Mouse (Mus musculus) myocyte (in vitro differentiated cells): ENCODE data around the gene Cd80. TPM values are rescaled to one million over a fixed set of nuclear protein-coding genes. Genes with fewer than 3 reads are reported as not detected.

Experiments used
- H3K27me3 ChIP-seq: one replicate; pipeline ENCODE4 v1.6.1; 2011; ENCODE audit not compliant: control insufficient read depth, insufficient read depth, insufficient read length
- H3K36me3 ChIP-seq: one replicate; pipeline ENCODE4 v1.6.1; 2011; ENCODE audit not compliant: control insufficient read depth, insufficient read depth
- H3K4me2 ChIP-seq: one replicate; pipeline ENCODE4 v1.6.1; 2011; ENCODE audit warnings: low read depth, control low read depth
- H3K4me3 ChIP-seq: one replicate; pipeline ENCODE4 v1.5.1; 2011; ENCODE audit warnings: mild to moderate bottlenecking, control low read depth, moderate library complexity
- H3K79me2 ChIP-seq: one replicate; pipeline ENCODE4 v1.6.1; 2011; ENCODE audit not compliant: control insufficient read depth, insufficient read depth
- H3ac ChIP-seq: one replicate; pipeline ENCODE4 v1.6.1; 2011; ENCODE audit not compliant: control insufficient read depth, insufficient read length
- CEBPB ChIP-seq: IDR thresholded peaks from 2 replicates; pipeline ENCODE4 v1.6.1; 2011; ENCODE audit warnings: mild to moderate bottlenecking, moderate library complexity; ENCODE audit not compliant: poor library complexity, insufficient read depth, severe bottlenecking
- E2F4 ChIP-seq: IDR thresholded peaks from one replicate; pipeline ENCODE4 v1.6.1; 2011; ENCODE audit warnings: mild to moderate bottlenecking, control low read depth, moderate library complexity; ENCODE audit not compliant: insufficient read depth
- MAX ChIP-seq: IDR thresholded peaks from one replicate; pipeline ENCODE4 v1.6.1; 2011; ENCODE audit warnings: low read depth, mild to moderate bottlenecking, control low read depth
- MYOD1 ChIP-seq, 3 experiments: IDR thresholded peaks; one replicate each; pipeline ENCODE4 v1.6.1; 2011; ENCODE audit warnings: control low read depth in 2 of 3, low read depth in 2 of 3, mild to moderate bottlenecking in 2 of 3, moderate library complexity in 1 of 3; ENCODE audit not compliant: insufficient read length in 2 of 3, control insufficient read depth in 1 of 3
- MYOG ChIP-seq, 3 experiments: IDR thresholded peaks; one replicate each; pipeline ENCODE4 v1.6.1; 2011; ENCODE audit warnings: control low read depth in 2 of 3, low read depth in 2 of 3, mild to moderate bottlenecking in 2 of 3; ENCODE audit not compliant: insufficient read length in 2 of 3, control insufficient read depth in 1 of 3, insufficient read depth in 1 of 3
- POLR2A ChIP-seq: IDR thresholded peaks from one replicate; pipeline ENCODE4 v1.6.1; 2011; ENCODE audit warnings: low read depth, mild to moderate bottlenecking, control low read depth, moderate library complexity; ENCODE audit not compliant: insufficient read length
- POLR2AphosphoS2 ChIP-seq: IDR thresholded peaks from one replicate; pipeline ENCODE4 v1.6.1; 2011; ENCODE audit warnings: low read depth, control low read depth; ENCODE audit not compliant: insufficient read length
- REST ChIP-seq: IDR thresholded peaks from one replicate; pipeline ENCODE4 v1.6.1; 2011; ENCODE audit warnings: mild to moderate bottlenecking, control low read depth, moderate library complexity; ENCODE audit not compliant: insufficient read depth, insufficient read length
- SRF ChIP-seq: IDR thresholded peaks from one replicate; pipeline ENCODE4 v1.6.1; 2011; ENCODE audit warnings: low read depth; ENCODE audit not compliant: control insufficient read depth, insufficient read length
- TCF12 ChIP-seq: IDR thresholded peaks from one replicate; pipeline ENCODE4 v1.6.1; 2011; ENCODE audit warnings: mild to moderate bottlenecking, control low read depth; ENCODE audit not compliant: poor library complexity, insufficient read depth, severe bottlenecking
- TCF3 ChIP-seq: IDR thresholded peaks from one replicate; pipeline ENCODE4 v1.6.1; 2011; ENCODE audit warnings: low read depth, control low read depth; ENCODE audit not compliant: insufficient read length
- USF1 ChIP-seq: IDR thresholded peaks from one replicate; pipeline ENCODE4 v1.6.1; 2011; ENCODE audit warnings: low read depth, mild to moderate bottlenecking, control low read depth, moderate library complexity
- polyA plus RNA-seq: library from polyadenylated mRNA; unstranded; fragments of >200 nt; fragmentation: generic; extraction: Trizol; gene quantifications from one replicate; pipeline ENCODE4 v1.2.1, GENCODE M21; 2012; ENCODE audit warnings: missing spikeins

Gene Cd80
- polyA plus RNA-seq, 1 experiment = 27.1 TPM

DNA sequence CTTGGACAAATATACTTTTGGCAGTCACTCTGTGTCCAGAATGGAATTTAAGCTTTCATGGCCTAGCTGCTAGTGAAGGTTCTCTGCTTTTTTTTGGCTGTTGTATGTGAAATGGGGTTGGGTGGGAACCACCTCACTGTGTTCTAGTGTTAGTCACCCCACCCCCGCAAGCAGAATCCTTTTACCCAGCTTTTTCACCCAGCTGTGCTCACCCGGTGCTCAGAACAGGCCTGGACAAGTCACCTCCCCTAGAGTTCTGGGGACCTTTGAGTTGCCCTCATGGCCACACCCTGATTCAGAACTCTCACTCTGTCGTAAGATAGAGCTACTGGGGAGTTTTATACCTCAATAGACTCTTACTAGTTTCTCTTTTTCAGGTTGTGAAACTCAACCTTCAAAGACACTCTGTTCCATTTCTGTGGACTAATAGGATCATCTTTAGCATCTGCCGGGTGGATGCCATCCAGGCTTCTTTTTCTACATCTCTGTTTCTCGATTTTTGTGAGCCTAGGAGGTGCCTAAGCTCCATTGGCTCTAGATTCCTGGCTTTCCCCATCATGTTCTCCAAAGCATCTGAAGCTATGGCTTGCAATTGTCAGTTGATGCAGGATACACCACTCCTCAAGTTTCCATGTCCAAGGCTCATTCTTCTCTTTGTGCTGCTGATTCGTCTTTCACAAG lies 3.4 kb downstream of the Cd80 start:
- no peaks in the 10 kb centered on the region for H3K36me3 ChIP-seq
- H3K4me3 ChIP-seq = peak overlapping the region; percentile 59
- H3K27me3 ChIP-seq = no peaks in the 10 kb centered on the region
- H3K79me2 ChIP-seq = peaks cover 50% of the 10 kb centered on the region
- H3ac ChIP-seq = no peak overlapping the region
- peak in 1 of 3 experiments; percentile 6 for TF ChIP-seq MYOD1 (IDR thresholded peaks at IDR 0.05; ENCODE audit: control insufficient read depth in 1 of 3, insufficient read length in 2 of 3, low read depth in 2 of 3)
- TF ChIP-seq CEBPB = no peak
- peak; percentile 28 for TF ChIP-seq POLR2A
- no peak for TF ChIP-seq E2F4
- TF ChIP-seq USF1 = no peak
- TF ChIP-seq POLR2AphosphoS2 = no peak
- no peak for TF ChIP-seq TCF3
- no peak for TF ChIP-seq MAX
- peak in 1 of 3 experiments; percentile 8 for TF ChIP-seq MYOG (IDR thresholded peaks at IDR 0.05; ENCODE audit: control insufficient read depth in 1 of 3, insufficient read depth in 1 of 3, insufficient read length in 2 of 3, low read depth in 2 of 3)
- no peak for TF ChIP-seq SRF
- no peak for TF ChIP-seq TCF12
- no peak for TF ChIP-seq REST
- H3K4me2 ChIP-seq = peak overlapping the region; percentile 65

DNA sequence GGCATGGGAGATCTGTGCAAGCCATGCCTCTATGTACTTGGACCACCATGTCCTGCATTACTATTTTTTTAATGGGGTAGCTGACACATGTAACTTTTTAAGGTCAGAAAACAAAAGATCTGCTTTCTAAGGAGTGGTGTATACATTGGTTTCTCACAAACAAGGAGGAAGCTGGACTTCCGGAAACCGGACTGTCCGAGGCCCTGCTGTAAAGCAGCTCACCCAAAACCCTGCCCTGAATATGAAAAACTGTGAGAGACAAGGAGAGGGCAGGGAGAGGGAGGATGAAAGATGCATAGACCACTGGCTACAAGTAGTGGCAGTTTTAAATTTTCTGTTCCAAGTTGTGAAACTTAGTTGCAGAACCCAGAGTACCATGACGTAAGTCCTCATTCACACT lies 4.6 kb downstream of the Cd80 start:
- peak overlapping the region; percentile 65 for H3K4me2 ChIP-seq
- H3K36me3 ChIP-seq = no peaks in the 10 kb centered on the region
- no peaks in the 10 kb centered on the region for H3K27me3 ChIP-seq
- H3K79me2 ChIP-seq = peaks cover 62% of the 10 kb centered on the region
- no peak overlapping the region for H3ac ChIP-seq
- peak overlapping the region; percentile 59 for H3K4me3 ChIP-seq
- TF ChIP-seq MYOD1 (IDR thresholded peaks at IDR 0.05; ENCODE audit: control insufficient read depth in 1 of 3, insufficient read length in 2 of 3, low read depth in 2 of 3) (no peak), MAX (no peak), E2F4 (no peak), USF1 (no peak), TCF12 (no peak), POLR2A (no peak), SRF (no peak), POLR2AphosphoS2 (no peak), REST (no peak), TCF3 (no peak), CEBPB (no peak), MYOG (IDR thresholded peaks at IDR 0.05; ENCODE audit: control insufficient read depth in 1 of 3, insufficient read depth in 1 of 3, insufficient read length in 2 of 3, low read depth in 2 of 3) (no peak)

DNA sequence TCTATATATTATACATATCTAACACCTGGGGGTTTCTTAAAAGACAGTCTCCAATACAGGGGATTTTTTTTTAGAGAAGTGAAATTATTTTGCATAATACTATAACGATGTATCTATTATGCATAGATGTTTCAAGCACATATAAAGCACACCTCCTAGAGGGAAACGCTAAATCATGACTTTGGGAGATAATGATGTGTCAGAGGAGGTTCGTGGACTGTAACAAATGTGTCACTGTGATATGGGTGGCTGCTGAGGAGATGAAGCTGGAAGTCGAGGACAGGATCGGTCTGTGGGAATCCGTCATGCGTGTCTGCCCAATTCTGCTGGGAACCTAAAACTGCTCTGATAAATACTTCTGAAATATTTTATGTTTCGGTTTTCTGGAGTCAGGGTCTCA lies 6.4 kb downstream of the Cd80 start:
- TF ChIP-seq TCF3 (no peak), REST (no peak), MYOG (IDR thresholded peaks at IDR 0.05; ENCODE audit: control insufficient read depth in 1 of 3, insufficient read depth in 1 of 3, insufficient read length in 2 of 3, low read depth in 2 of 3) (no peak), POLR2A (no peak), MAX (no peak), CEBPB (no peak), POLR2AphosphoS2 (no peak), USF1 (no peak), MYOD1 (IDR thresholded peaks at IDR 0.05; ENCODE audit: control insufficient read depth in 1 of 3, insufficient read length in 2 of 3, low read depth in 2 of 3) (no peak), E2F4 (no peak)
- H3ac ChIP-seq = no peak overlapping the region

DNA sequence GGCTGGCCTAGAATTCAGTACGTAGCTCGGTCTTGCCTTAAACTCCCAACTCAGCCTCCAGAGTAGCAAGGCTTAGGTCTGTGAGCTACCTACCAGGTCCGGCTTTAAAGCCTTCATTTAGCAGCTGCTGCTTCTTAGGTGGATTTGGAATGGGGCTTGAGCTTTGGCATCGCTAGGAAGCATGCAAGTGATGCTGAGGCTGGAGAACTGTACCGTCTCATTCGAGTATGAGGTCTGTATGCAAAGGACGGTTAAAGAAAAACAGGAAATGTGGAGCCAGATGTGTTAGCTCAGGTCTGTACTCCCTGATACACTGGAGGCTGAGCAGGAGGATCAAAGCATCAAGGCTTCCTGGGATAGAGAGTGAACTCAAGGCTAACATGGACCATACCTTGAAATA lies 6.8 kb downstream of the Cd80 start:
- Histone ChIP-seq H3K79me2 (peaks cover 83% of the 10 kb centered on the region), H3K36me3 (peaks cover 9% of the 10 kb centered on the region), H3ac (no peak overlapping the region), H3K27me3 (no peaks in the 10 kb centered on the region), H3K4me3 (peak overlapping the region; percentile 59), H3K4me2 (peak overlapping the region; percentile 65)
- TF ChIP-seq POLR2A (no peak), CEBPB (no peak), TCF3 (no peak), USF1 (no peak), POLR2AphosphoS2 (no peak), MYOD1 (IDR thresholded peaks at IDR 0.05; ENCODE audit: control insufficient read depth in 1 of 3, insufficient read length in 2 of 3, low read depth in 2 of 3) (no peak), REST (no peak), TCF12 (no peak)

More for the DNA sequence above, 6.4 kb downstream of the Cd80 start:
- Histone ChIP-seq H3K4me2 (peak overlapping the region; percentile 65), H3K79me2 (peaks cover 79% of the 10 kb centered on the region), H3K27me3 (no peaks in the 10 kb centered on the region), H3K4me3 (peak overlapping the region; percentile 59), H3K36me3 (peaks cover 4% of the 10 kb centered on the region)

DNA sequence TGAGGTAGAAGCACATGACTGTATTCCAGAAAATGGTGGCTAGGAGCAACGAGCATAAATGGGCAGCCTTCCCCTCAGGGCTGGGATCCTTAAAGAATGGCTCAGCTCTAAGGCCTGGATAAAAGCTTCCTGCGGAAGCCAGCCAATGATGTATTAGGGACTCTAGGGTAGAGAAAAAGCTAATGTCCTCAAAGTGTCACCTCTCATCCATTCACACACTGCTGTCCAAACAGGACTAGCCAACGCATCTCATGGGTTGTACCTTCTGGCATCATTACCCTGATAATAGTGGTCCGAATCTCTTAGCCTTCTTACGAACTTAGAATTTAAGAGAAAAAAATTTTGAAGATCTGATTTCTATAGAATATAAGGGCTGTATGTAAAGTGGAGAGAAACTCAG lies 7.9 kb downstream of the Cd80 start:
- no peaks in the 10 kb centered on the region for H3K27me3 ChIP-seq

More for the DNA sequence above, 7.9 kb downstream of the Cd80 start:
- H3K4me3 ChIP-seq = no peak overlapping the region
- TF ChIP-seq MYOG (IDR thresholded peaks at IDR 0.05; ENCODE audit: control insufficient read depth in 1 of 3, insufficient read depth in 1 of 3, insufficient read length in 2 of 3, low read depth in 2 of 3) (no peak), USF1 (no peak), TCF3 (no peak), MYOD1 (IDR thresholded peaks at IDR 0.05; ENCODE audit: control insufficient read depth in 1 of 3, insufficient read length in 2 of 3, low read depth in 2 of 3) (no peak), REST (no peak), POLR2A (no peak), E2F4 (no peak), CEBPB (no peak)
- H3ac ChIP-seq = no peak overlapping the region
- H3K79me2 ChIP-seq = peaks cover 95% of the 10 kb centered on the region
- peaks cover 13% of the 10 kb centered on the region for H3K36me3 ChIP-seq
- peak overlapping the region; percentile 65 for H3K4me2 ChIP-seq
